Mouse (Mus musculus) liver, embryonic 16.5 days (tissue): ENCODE measurements around the gene Coq2. TPM values are rescaled to one million over a fixed set of nuclear protein-coding genes. Genes with fewer than 3 reads are reported as not detected.

Experiments
- ATAC-seq: fragments of 200-750 bp; cut with Nextera tagmentation; 2 replicates; pipeline ENCODE4 v1.8.0; 2017; ENCODE audit warnings: low read depth, mild to moderate bottlenecking, moderate number of reproducible peaks, moderate library complexity
- H3K27ac ChIP-seq: fragments of 300-500 bp; sonication (generic); 2 replicates; pipeline ENCODE4 v1.5.1; 2014; ENCODE audit warnings: mild to moderate bottlenecking, low read length
- H3K27me3 ChIP-seq: fragments of 300-500 bp; sonication (generic); 2 replicates; pipeline ENCODE4 v1.6.1; 2014; ENCODE audit warnings: low read depth, low read length, mixed read lengths; ENCODE audit not compliant: control insufficient read depth, insufficient read depth
- H3K36me3 ChIP-seq: fragments of 300-500 bp; sonication (generic); 2 replicates; pipeline ENCODE4 v1.6.1; 2014; ENCODE audit warnings: mild to moderate bottlenecking; ENCODE audit not compliant: control insufficient read depth, insufficient read depth
- H3K4me1 ChIP-seq: fragments of 300-500 bp; sonication (generic); 2 replicates; pipeline ENCODE4 v1.6.1; 2014; ENCODE audit warnings: low read depth, low read length, mixed read lengths; ENCODE audit not compliant: control insufficient read depth
- H3K4me2 ChIP-seq: fragments of 300-500 bp; sonication (generic); 2 replicates; pipeline ENCODE4 v1.6.1; 2014; ENCODE audit warnings: low read depth, low read length, mixed read lengths
- H3K4me3 ChIP-seq: fragments of 300-500 bp; sonication (generic); 2 replicates; pipeline ENCODE4 v1.5.1; 2014; ENCODE audit warnings: low read depth, mild to moderate bottlenecking, low read length
- H3K9ac ChIP-seq: fragments of 300-500 bp; sonication (generic); 2 replicates; pipeline ENCODE4 v1.6.1; 2014; ENCODE audit warnings: low read depth, low read length
- H3K9me3 ChIP-seq: fragments of 300-500 bp; sonication (generic); replicated peaks from 2 replicates; pipeline ENCODE4 v1.6.1; 2016; ENCODE audit warnings: low read length; ENCODE audit not compliant: control insufficient read depth
- WGBS: fragments of 180-500 bp; shearing (Covaris S2); extraction: QIAGEN DNeasy Blood & Tissue Kit; methylation state at CpG from one replicate; pipeline ENCODE4 v1.1.7; 2014; ENCODE audit not compliant: insufficient replicate concordance; 5-methylcytosine and 5-hydroxymethylcytosine counted together
- polyA plus RNA-seq: library from polyadenylated mRNA; unstranded; fragments of >200 nt; fragmentation: Nextera tagmentation; extraction: Ambion mirVana; gene quantifications from 2 replicates; pipeline ENCODE4 v1.2.1, GENCODE M21; 2015

The Coq2 gene
- polyA plus RNA-seq, 1 experiment from 2014 or later = 20.7 TPM

DNA sequence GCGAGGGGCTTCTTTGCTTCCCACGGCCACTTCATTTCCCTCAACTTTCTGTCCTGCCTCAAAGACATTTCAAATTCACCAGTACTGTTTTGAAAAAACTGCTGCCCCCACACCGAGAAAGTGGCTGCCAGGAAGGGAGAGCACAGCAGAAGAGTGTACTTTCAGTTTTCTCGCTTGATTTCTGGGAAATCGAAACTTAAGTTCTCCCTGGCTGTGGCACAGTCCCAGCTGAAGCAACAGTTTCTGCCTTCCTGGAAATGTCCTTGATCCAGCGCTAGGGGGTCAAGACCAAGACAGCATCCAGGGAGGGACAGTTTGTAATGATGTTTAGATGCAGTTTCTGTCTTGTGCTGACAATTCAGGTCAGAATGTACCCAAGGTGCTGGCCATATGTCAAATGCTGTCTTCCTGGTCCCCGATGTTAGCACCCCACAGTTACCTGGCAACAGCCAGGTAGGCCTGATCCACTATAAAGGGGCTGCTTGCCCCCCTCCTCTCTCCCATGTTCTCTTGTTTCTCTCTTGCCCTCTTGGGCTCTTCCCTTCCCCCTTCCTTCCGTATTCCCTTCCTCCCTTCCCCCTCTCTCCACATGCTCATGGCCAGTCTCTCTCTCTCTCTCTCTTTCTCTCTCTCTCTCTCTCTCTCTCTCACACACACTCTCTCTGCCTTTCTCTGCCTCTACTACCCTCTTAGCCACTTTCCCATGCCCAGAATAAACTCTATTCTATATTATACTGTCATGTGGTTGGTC is 38.0 kb downstream of the Coq2 start:
- Histone ChIP-seq H3K36me3 (no peaks in the 10 kb centered on the region), H3K4me3 (no peak overlapping the region; the same call in 1 of the 2 replicates), H3K4me1 (peaks cover 49% of the 10 kb centered on the region), H3K27ac (peak overlapping the region; percentile 70), H3K9me3 (no peaks in the 10 kb centered on the region), H3K4me2 (peak overlapping the region; percentile 10; the same call in 1 of the 2 replicates), H3K9ac (0 out of 2 replicates have a peak overlapping the region, but pooled peaks have one; percentile 13), H3K27me3 (no peaks in the 10 kb centered on the region)
- no peak for ATAC-seq
- 43% methylated on average over 8 of the region's 8 CpGs for WGBS

DNA sequence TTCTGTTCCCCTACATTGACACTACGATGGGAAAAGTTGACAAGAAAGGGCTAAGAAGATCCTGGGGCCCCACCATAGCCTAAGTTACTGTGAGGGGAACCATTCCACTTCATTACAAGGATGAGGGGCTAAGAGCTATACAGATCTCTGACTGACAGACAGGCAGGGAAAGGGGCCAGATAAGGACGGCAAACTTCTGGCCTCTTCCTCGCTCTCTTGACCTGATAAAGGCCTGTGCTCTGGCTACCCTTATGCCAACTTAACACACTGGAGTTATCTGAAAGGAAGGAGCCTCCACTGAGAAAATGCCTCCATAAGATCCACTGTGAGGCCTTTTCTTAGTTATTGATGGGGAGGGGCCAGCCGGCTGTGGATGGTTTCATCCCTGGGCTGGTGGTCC is 39.0 kb downstream of the Coq2 start:
- H3K27ac ChIP-seq = peak overlapping the region; percentile 78; the same call in 1 of the 2 replicates
- H3K9me3 ChIP-seq = no peaks in the 10 kb centered on the region
- 27% methylated on average over 4 of the region's 4 CpGs for WGBS
- H3K4me3 ChIP-seq = no peak overlapping the region
- no peak overlapping the region for H3K9ac ChIP-seq
- no peaks in the 10 kb centered on the region for H3K36me3 ChIP-seq
- peak overlapping the region; percentile 15; the same call in 1 of the 2 replicates for H3K4me2 ChIP-seq
- no peaks in the 10 kb centered on the region for H3K27me3 ChIP-seq
- ATAC-seq = peak; percentile 83
- peaks cover 49% of the 10 kb centered on the region for H3K4me1 ChIP-seq

DNA sequence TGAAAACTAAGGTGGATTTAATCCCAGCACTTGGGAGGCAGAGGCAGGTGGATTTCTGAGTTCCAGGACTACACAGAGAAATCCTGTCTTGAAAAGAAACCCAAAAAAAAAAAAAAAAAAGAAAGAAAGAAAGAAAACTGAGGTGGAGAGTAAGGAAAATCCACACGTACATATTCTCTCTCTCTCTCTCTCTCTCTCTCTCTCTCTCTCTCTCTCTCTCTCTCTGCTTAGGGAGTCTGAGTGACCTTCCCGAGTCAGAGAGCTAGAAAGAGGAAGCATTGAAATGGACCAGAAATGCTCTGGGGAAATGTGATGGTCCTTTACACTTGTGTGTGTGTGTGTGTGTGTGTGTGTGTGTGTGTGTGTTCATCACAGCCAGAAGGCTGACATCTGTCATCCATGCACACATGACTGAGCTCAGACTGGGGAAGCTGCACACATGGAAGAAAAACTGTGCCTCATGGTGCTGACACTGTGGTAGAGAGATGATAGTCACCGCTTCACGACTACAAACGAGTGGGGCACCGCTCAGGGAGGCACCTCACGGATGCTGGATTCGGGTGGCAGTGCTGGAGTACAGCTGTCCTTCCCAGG is 40.0 kb downstream of the Coq2 start:
- 42% methylated on average over 8 of the region's 8 CpGs for WGBS
- H3K27me3 ChIP-seq = no peaks in the 10 kb centered on the region
- no peak for ATAC-seq
- no peaks in the 10 kb centered on the region for H3K9me3 ChIP-seq
- H3K4me2 ChIP-seq = no peak overlapping the region
- no peaks in the 10 kb centered on the region for H3K36me3 ChIP-seq
- H3K4me3 ChIP-seq = no peak overlapping the region
- H3K9ac ChIP-seq = peak overlapping the region; percentile 5; the same call in 1 of the 2 replicates
- H3K4me1 ChIP-seq = peaks cover 49% of the 10 kb centered on the region
- peak overlapping the region; percentile 78; the same call in 1 of the 2 replicates for H3K27ac ChIP-seq

DNA sequence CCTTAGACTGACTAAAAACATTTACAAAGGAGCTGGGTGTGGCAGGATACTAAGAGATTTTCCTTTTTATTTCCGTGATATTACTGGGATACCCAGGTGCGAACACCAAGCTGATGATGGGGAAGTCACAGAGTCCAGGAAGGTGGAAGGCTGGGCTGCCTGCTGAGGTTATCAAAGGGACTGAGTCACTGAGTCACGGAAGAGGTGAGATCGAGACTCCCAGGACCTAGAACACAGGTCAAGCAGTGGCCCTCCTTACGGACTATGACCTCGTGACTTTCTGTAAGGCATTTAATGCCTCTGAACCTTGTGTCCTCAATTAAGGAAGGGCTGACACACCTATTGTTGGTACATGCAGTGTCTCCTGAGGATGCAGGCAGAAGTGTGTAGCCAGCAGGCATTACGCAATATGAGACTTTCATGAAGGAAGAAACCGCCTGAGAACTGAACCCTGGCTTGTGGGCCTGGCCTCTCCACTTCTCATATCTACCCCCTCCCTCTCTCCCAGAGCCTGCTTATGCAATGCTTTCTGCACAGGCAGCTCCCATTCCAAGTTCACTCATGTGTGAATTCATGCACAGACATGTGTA is 42.3 kb downstream of the Coq2 start:
- peaks cover 32% of the 10 kb centered on the region for H3K4me1 ChIP-seq
- H3K9ac ChIP-seq = no peak overlapping the region
- H3K36me3 ChIP-seq = no peaks in the 10 kb centered on the region
- H3K27me3 ChIP-seq = no peaks in the 10 kb centered on the region
- no peak overlapping the region for H3K27ac ChIP-seq
- WGBS = 65% methylated on average over 8 of the region's 8 CpGs
- no peaks in the 10 kb centered on the region for H3K9me3 ChIP-seq
- H3K4me2 ChIP-seq = no peak overlapping the region
- ATAC-seq = no peak
- no peak overlapping the region for H3K4me3 ChIP-seq

DNA sequence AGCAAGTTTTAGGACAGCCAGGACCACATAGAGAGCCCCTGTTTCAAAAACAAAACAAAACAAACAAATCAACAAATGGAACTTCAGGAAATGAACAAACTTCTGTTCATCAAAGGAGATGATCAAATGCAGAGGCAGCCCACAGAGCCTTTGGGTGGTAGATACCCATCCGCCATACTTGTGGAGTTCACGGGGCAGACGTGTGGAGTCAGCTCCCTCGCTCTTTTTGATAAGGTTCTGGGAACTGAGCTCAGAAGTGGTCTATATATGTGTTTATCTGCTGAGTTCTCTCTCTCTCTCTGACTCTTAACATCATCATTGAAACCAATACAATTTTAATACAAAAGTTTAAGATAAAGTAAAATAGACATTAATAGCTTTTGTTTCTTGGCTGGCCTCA is 46.1 kb downstream of the Coq2 start:
- no peak overlapping the region for H3K4me2 ChIP-seq
- H3K9me3 ChIP-seq = no peaks in the 10 kb centered on the region
- H3K27me3 ChIP-seq = no peaks in the 10 kb centered on the region
- peak; percentile 59 for ATAC-seq
- WGBS = 32% methylated on average over 4 of the region's 4 CpGs
- no peak overlapping the region for H3K27ac ChIP-seq
- H3K9ac ChIP-seq = no peak overlapping the region
- no peak overlapping the region for H3K4me3 ChIP-seq
- H3K4me1 ChIP-seq = peaks cover 11% of the 10 kb centered on the region
- no peaks in the 10 kb centered on the region for H3K36me3 ChIP-seq

DNA sequence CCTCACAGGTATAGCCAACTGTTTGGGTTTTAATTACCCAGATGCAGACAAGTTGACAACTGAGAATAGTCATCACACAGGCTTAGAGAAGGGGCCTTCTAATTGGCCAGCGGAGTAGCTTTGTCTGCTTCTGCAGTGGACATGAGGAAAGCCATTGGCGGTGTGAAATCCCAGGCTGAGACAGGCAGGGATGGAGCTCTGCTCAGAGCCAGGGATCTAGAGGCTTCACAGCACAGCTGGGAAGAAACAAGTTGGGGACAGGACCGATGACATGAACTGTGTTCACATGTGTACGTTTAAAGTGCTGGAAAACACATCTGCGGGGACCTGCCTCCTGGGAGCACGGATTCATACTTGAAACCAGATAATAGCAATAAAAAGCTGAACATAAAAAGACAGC is 48.4 kb downstream of the Coq2 start:
- Histone ChIP-seq H3K27me3 (no peaks in the 10 kb centered on the region), H3K4me3 (no peak overlapping the region), H3K9ac (no peak overlapping the region), H3K27ac (no peak overlapping the region), H3K36me3 (no peaks in the 10 kb centered on the region), H3K9me3 (no peaks in the 10 kb centered on the region), H3K4me2 (no peak overlapping the region), H3K4me1 (peaks cover 8% of the 10 kb centered on the region)
- WGBS = 60% methylated on average over 6 of the region's 6 CpGs
- ATAC-seq = no peak

DNA sequence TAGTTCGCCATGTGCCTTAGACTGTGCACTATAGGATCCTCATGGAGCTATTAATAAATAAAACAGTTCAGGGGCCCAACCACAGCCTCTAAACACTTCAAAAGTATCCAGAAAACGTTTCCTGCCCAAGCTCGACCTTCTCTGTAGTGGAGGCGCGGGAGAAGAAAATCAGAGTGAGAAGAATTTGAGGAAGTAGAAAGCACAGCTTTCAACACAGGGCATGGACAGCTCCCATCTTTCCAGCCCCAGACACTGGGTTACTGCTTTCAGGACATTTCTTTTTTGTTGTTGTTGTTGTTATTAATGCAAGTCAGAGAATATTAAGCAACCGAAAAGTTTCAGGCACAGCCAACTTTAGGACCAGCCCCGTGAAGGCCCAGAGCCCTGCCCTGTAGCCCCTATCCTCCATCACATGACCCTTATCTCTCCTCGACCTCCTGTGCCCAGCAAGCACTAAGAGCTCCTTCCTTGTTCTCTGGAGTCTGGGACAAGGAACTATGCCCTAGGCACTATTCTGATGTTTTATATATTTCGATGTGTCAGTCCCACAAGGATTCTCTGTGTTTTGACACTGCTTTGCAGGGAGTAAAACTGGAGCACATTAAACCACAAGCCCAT is 50.1 kb downstream of the Coq2 start:
- no peak overlapping the region for H3K9ac ChIP-seq
- ATAC-seq = peak; percentile 49; the same call in 1 of the 2 replicates
- no peak overlapping the region for H3K27ac ChIP-seq
- H3K4me3 ChIP-seq = no peak overlapping the region
- 28% methylated on average over 9 of the region's 9 CpGs for WGBS
- H3K36me3 ChIP-seq = no peaks in the 10 kb centered on the region
- no peaks in the 10 kb centered on the region for H3K9me3 ChIP-seq
- no peak overlapping the region for H3K4me2 ChIP-seq
- no peaks in the 10 kb centered on the region for H3K27me3 ChIP-seq
- peaks cover 8% of the 10 kb centered on the region for H3K4me1 ChIP-seq

DNA sequence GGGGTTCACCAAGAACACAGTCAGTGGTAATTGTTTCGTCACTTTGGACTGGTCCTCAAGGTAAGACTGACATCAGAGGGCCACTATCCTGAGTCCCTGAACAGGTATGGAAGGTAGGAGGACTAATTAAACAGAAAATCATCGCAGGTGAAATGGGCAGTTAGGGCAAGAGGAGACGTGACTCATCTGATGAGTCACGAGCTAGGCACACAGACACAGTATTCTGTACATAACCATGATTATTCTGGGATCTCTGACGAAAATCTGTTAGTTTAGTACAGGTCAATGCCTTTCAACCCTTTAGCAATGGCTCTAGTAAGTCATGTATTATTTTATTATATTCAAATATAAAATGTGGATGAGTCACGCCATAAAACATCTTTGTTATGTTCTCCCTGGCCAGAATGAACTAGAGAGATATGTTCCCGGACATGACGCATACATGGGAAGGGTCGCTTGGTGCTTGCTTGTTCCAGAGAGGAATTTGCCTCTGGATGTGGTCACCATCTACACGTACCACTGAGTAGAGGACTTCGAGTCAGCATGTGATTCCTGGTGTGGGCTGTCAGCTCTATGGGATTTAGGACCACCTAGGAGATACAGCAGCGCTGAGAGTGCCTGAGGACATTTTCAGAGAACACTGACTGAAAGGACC is 52.3 kb downstream of the Coq2 start:
- Histone ChIP-seq H3K4me2 (no peak overlapping the region), H3K9ac (no peak overlapping the region), H3K36me3 (no peaks in the 10 kb centered on the region), H3K27ac (no peak overlapping the region), H3K4me3 (no peak overlapping the region), H3K9me3 (no peaks in the 10 kb centered on the region), H3K27me3 (no peaks in the 10 kb centered on the region), H3K4me1 (peaks cover 8% of the 10 kb centered on the region)
- 73% methylated on average over 12 of the region's 12 CpGs for WGBS
- no peak for ATAC-seq
